Mouse (Mus musculus) ES-CJ7 (cell line): ENCODE results near the gene Tcea3.

Experiments used
- DNase-seq: peaks from one replicate; pipeline ENCODE4 v3.0.0; 2011; ENCODE audit warnings: low read depth, low spot score

The Tcea3 gene

DNA sequence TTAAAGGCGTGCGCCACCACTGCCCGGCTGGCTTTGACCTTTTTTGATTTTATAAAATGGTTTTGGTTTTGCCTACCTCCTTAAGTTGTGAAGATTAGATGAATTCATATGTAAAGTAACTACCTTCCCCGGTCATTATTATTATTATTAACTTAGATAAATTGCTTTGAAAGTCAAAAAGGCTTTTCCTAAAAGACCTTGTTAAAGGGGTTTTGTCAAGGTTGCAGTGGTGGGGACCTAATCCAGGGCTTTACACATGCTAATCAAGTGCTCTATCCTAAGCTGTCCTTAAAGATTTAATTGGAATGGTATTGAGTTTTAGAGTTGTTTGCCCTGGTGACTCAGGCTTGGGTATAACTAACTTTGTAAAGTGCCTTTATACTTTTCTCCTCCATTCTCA, 70.1 kb downstream of the Tcea3 start:
- peak; percentile 95 for DNase-seq

DNA sequence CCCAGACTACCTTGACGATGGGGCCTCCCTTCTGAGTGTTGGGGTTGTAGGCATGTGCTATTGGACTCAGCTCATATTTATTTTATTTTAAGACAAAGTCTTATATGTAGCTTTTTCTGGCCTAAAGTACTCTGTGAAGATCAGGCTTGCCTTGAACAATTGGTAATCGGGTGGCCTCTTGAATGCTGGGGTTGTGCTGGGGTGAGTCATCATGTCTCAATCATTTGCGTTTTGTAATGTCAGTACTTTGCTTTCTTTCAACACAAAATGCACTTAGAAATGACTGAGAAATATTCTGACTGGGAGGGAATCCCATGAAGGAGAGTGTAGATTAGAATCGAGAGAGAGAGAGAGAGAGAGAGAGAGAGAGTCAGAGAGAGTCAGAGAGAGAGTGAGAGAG, 72.5 kb downstream of the Tcea3 start:
- DNase-seq: no peak

DNA sequence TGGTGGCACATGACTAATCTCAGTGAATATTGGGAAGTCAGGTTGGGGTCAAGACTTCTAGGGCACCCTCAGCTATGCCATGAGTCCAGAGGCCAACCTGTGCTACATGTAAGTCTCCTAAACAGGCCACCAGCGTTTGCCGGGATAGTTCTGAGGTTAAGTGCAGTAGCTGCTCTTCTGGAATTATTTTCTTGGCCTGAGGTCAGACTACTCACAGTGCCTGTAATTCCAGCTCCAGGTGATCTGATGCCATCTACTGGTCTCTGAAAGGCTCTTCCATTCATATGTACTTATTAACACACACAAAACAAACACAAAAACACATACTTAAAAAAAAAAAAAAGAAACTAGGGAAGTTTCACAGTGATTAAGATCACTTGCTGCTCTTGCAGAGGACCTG, 76.7 kb downstream of the Tcea3 start:
- DNase-seq: no peak
